Comparison of ENCODE assay signal across 26 mouse cellular contexts in the genomic region with DNA sequence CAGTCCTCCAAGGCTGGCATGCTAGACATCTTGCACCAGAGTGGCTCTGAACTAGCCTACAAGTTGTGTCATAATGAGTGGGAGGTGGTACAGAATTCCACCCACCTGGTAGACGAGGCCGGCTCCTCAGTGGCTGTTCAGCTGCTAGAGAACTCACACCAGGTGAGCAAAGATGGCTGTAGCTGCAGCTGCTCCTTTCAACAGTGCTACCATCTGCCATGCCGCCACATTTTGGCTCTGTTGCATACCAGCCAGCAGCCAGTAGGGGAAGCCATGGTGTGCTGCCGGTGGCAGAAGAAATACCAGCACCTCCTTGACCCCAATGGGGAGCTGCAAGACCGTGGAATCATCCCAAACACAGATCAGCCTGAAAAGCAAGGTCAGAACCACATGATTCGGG. TPM values are rescaled to one million over a fixed set of nuclear protein-coding genes. Genes with fewer than 3 reads are reported as not detected.
DNase-seq lines count a peak whose midpoint lies in the region; ATAC-seq and TF ChIP-seq lines count a peak whose summit lies in the region.
"Had no signal": no experiment of that assay in that cellular context is flagged by ENCODE, and none has a peak within 500 bp of the region (broad histone marks: within the 10 kb centered on the region; RNA-seq: fewer than 3 reads in every experiment).

No protein-coding gene starts in this region.

- H3K4me3 ChIP-seq in hindbrain, postnatal 0 days (ENCODE audit: low read length), result no peak overlapping the region
- no peak overlapping the region for H3K4me3 ChIP-seq in hindbrain, embryonic 16.5 days (ENCODE audit: low read length)
- H3K4me3 ChIP-seq in E14TG2a.4 (replicated peaks; ENCODE audit: low read length) (peak overlapping the region; percentile 93), ES-E14 (ENCODE audit: insufficient read depth in 1 of 2, low read depth in 1 of 2, low read length in 2 of 2, poor library complexity in 1 of 2, severe bottlenecking in 1 of 2) (no peak overlapping the region)
- H3K4me3 ChIP-seq in heart, embryonic 10.5 days, result no peak overlapping the region
- H3K4me3 ChIP-seq: embryonic facial prominence, embryonic 12.5 days; forebrain, embryonic 15.5 days; heart, adult 2 months; heart, embryonic 12.5 days; hindbrain, embryonic 10.5 days had no signal

- no peak overlapping the region for H3K9ac ChIP-seq in hindbrain, postnatal 0 days (replicated peaks; ENCODE audit: low read length)
- H3K9ac ChIP-seq in hindbrain, embryonic 16.5 days (ENCODE audit: low read depth, low read length), result no peak overlapping the region
- H3K9ac ChIP-seq in ES-E14 (ENCODE audit: insufficient read depth, low read depth, low read length, poor library complexity, severe bottlenecking), result no peak overlapping the region; the same call in 1 of the 2 replicates
- H3K9ac ChIP-seq: embryonic facial prominence, embryonic 12.5 days; forebrain, embryonic 15.5 days; heart, embryonic 12.5 days; hindbrain, embryonic 14.5 days had no signal

- in situ Hi-C loops in ES-E14 (cut with MboI; ENCODE audit: low sequenced_read_pairs in 2 of 2, unreplicated experiment in 2 of 2), result no loop called here

- H3K4me1 ChIP-seq in hindbrain, postnatal 0 days (ENCODE audit: insufficient read depth, low read length), result no peaks in the 10 kb centered on the region
- peaks cover 9% of the 10 kb centered on the region for H3K4me1 ChIP-seq in hindbrain, embryonic 16.5 days (ENCODE audit: control insufficient read depth, insufficient read depth, low read depth, low read length)
- H3K4me1 ChIP-seq in E14TG2a.4 (replicated peaks; ENCODE audit: low read depth, low read length) (peaks cover 89% of the 10 kb centered on the region), ES-E14 (ENCODE audit: control insufficient read depth in 2 of 2, insufficient read depth in 2 of 2, low read length in 2 of 2, poor library complexity in 1 of 2) (peaks cover 13 to 31% of the 10 kb centered on the region in 2 experiments)
- peaks cover 22% of the 10 kb centered on the region for H3K4me1 ChIP-seq in heart, embryonic 10.5 days

- H3K27ac ChIP-seq in hindbrain, postnatal 0 days, result no peak overlapping the region
- no peak overlapping the region for H3K27ac ChIP-seq in hindbrain, embryonic 16.5 days (ENCODE audit: low read depth, low read length)
- H3K27ac ChIP-seq in ES-E14 (ENCODE audit: insufficient read depth, low read depth, low read length, poor library complexity, severe bottlenecking), result peak overlapping the region; percentile 4; the same call in 1 of the 2 replicates
- no peak overlapping the region for H3K27ac ChIP-seq in heart, embryonic 10.5 days
- H3K27ac ChIP-seq: embryonic facial prominence, embryonic 12.5 days; forebrain, embryonic 15.5 days; heart, adult 2 months; hindbrain, embryonic 10.5 days; hindbrain, embryonic 14.5 days had no signal

- ATAC-seq in hindbrain, postnatal 0 days, result no peak
- ATAC-seq in hindbrain, embryonic 16.5 days, result no peak
- no peak for ATAC-seq in megakaryocyte-erythroid progenitor cell, adult 5-6 weeks (replicated peaks; ENCODE audit: low FRiP score, low TSS enrichment, poor library complexity, severe bottlenecking)
- ATAC-seq: activated CD4-positive, CD25-positive, alpha-beta regulatory T cell, adult 4 months; forebrain, embryonic 15.5 days; inflammation-experienced regulatory T-cells, adult 6 months; intestine, postnatal 0 days had no signal

- WGBS in hindbrain, postnatal 0 days, result 77% methylated on average over 6 of the region's 6 CpGs
- 77% methylated on average over 6 of the region's 6 CpGs for WGBS in hindbrain, embryonic 16.5 days
- WGBS in heart, embryonic 10.5 days, result 84% methylated on average over 6 of the region's 6 CpGs

- DNase-seq in cerebellum, adult 9-11 months, result peak; percentile 56
- no peak for DNase-seq in cerebellum, adult 11-12 months
- no peak for DNase-seq in hindbrain, postnatal 0 days (ENCODE audit: low spot score)
- DNase-seq in ES-E14 (ENCODE audit: low read depth, low spot score), result no peak
- no peak for DNase-seq in heart, embryonic 10.5 days (ENCODE audit: low spot score)
- DNase-seq: adrenal gland, postnatal 14 days; gastrocnemius, postnatal 14 days; heart, adult 2 months; kidney, adult 9 months had no signal

- H3K4me2 ChIP-seq in hindbrain, postnatal 0 days (ENCODE audit: low read depth, low read length), result no peak overlapping the region
- H3K4me2 ChIP-seq in hindbrain, embryonic 16.5 days (ENCODE audit: low read length), result no peak overlapping the region
- H3K4me2 ChIP-seq: embryonic facial prominence, embryonic 12.5 days; forebrain, embryonic 15.5 days; heart, embryonic 12.5 days; hindbrain, embryonic 14.5 days had no signal

- TF ChIP-seq CTCF in hindbrain, postnatal 0 days (IDR thresholded peaks at IDR 0.05; ENCODE audit: low read depth), result peak; percentile 22; the same call in 1 of the 2 replicates
- no peak for TF ChIP-seq CTCF in E14TG2a.4 (conservative IDR thresholded peaks at IDR 0.05; ENCODE audit: low read length)

- no peaks in the 10 kb centered on the region for H3K27me3 ChIP-seq in hindbrain, postnatal 0 days (ENCODE audit: insufficient read depth, low read length)
- no peaks in the 10 kb centered on the region for H3K27me3 ChIP-seq in hindbrain, embryonic 16.5 days (replicated peaks; ENCODE audit: control insufficient read depth, insufficient read depth, low read length)
- H3K27me3 ChIP-seq in E14TG2a.4 (ENCODE audit: insufficient read depth, low read length), result no peaks in the 10 kb centered on the region
- no peaks in the 10 kb centered on the region for H3K27me3 ChIP-seq in heart, embryonic 10.5 days (ENCODE audit: insufficient read depth, poor library complexity, severe bottlenecking)
- H3K27me3 ChIP-seq: CH12.LX; embryonic facial prominence, embryonic 12.5 days; forebrain, embryonic 15.5 days; heart, embryonic 12.5 days had no signal

- peaks cover 12% of the 10 kb centered on the region; the same call in 1 of the 2 replicates for H3K36me3 ChIP-seq in hindbrain, postnatal 0 days (ENCODE audit: insufficient read depth, low read length)
- peaks cover 15% of the 10 kb centered on the region for H3K36me3 ChIP-seq in hindbrain, embryonic 16.5 days (ENCODE audit: control insufficient read depth, insufficient read depth, low read length)
- H3K36me3 ChIP-seq in E14TG2a.4 (ENCODE audit: insufficient read depth, low read length), result peaks cover 51% of the 10 kb centered on the region
- peaks cover 27% of the 10 kb centered on the region for H3K36me3 ChIP-seq in ES-E14 (ENCODE audit: control insufficient read depth, insufficient read depth, low read length, poor library complexity, severe bottlenecking)
- H3K36me3 ChIP-seq in heart, embryonic 10.5 days, result peaks cover 35% of the 10 kb centered on the region

- no peaks in the 10 kb centered on the region for H3K9me3 ChIP-seq in hindbrain, postnatal 0 days (ENCODE audit: low read length)
- H3K9me3 ChIP-seq in hindbrain, embryonic 16.5 days (ENCODE audit: control insufficient read depth, low read length), result no peaks in the 10 kb centered on the region
- H3K9me3 ChIP-seq in E14TG2a.4 (ENCODE audit: low read length), result no peaks in the 10 kb centered on the region
- no peaks in the 10 kb centered on the region for H3K9me3 ChIP-seq in ES-E14 (ENCODE audit: control insufficient read depth, insufficient read depth, low read depth, low read length)
- H3K9me3 ChIP-seq in heart, embryonic 10.5 days, result no peaks in the 10 kb centered on the region
- H3K9me3 ChIP-seq: embryonic facial prominence, embryonic 12.5 days; forebrain, embryonic 15.5 days; heart, embryonic 12.5 days; hindbrain, embryonic 10.5 days had no signal

RNA-seq across cellular contexts. Expression of a gene that starts 1.4 kb away (rescaled TPM):
- total RNA-seq in hindbrain, postnatal 0 days (2014; rRNA removed), result 23.9 and 24.6 TPM in 2 replicates
- 26.5 and 29.0 TPM in 2 replicates for polyA plus RNA-seq in hindbrain, postnatal 0 days (2015; fragmentation: Nextera tagmentation; extraction: Ambion mirVana)
- 26.1 and 32.7 TPM in 2 replicates for polyA plus RNA-seq in hindbrain, embryonic 16.5 days (2015; fragmentation: Nextera tagmentation; extraction: Ambion mirVana)
- total RNA-seq in ES-E14 (2012; rRNA removed), result 21.5 and 22.6 TPM in 2 replicates
- 11.0 and 14.2 TPM in 2 replicates for total RNA-seq in megakaryocyte-erythroid progenitor cell, adult 5-6 weeks (2014; fragmentation: Nextera tagmentation)
- 2.5 and 3.3 TPM in 2 replicates for total RNA-seq in megakaryocyte-erythroid progenitor cell, adult 5-6 weeks (2017)
- 13.7 and 14.3 TPM in 2 replicates for polyA plus RNA-seq in heart, embryonic 10.5 days (2016; fragmentation: Nextera tagmentation; extraction: Ambion mirVana)

RNA-seq across cellular contexts. Expression of a gene that starts 7.3 kb away (rescaled TPM):
- total RNA-seq in hindbrain, postnatal 0 days (2014; rRNA removed), result not detected in 2 replicates
- not detected in 2 replicates for polyA plus RNA-seq in hindbrain, postnatal 0 days (2015; fragmentation: Nextera tagmentation; extraction: Ambion mirVana)
- not detected in 2 replicates for polyA plus RNA-seq in hindbrain, embryonic 16.5 days (2015; fragmentation: Nextera tagmentation; extraction: Ambion mirVana)
- total RNA-seq in ES-E14 (2012; rRNA removed), result 0.95 and 1.1 TPM in 2 replicates
- not detected in 2 replicates for total RNA-seq in megakaryocyte-erythroid progenitor cell, adult 5-6 weeks (2014; fragmentation: Nextera tagmentation)
- total RNA-seq in megakaryocyte-erythroid progenitor cell, adult 5-6 weeks (2017), result not detected in 2 replicates
- polyA plus RNA-seq in heart, embryonic 10.5 days (2016; fragmentation: Nextera tagmentation; extraction: Ambion mirVana), result 0.38 TPM in 1 of 2 replicates, not detected in the other
- total RNA-seq: adrenal gland, adult 18-20 months; adrenal gland, postnatal 14 days; CH12.LX; gastrocnemius, adult 18-20 months had no signal
- polyA plus RNA-seq: activated CD4-positive, CD25-positive, alpha-beta regulatory T cell, adult 4 months; forebrain, embryonic 11.5 days; forebrain, embryonic 15.5 days; frontal cortex, adult 2 months; heart, embryonic 12.5 days; heart, embryonic 16.5 days; hindbrain, embryonic 10.5 days; hindbrain, embryonic 14.5 days; inflammation-experienced regulatory T-cells, adult 6 months; intestine, postnatal 0 days had no signal

RNA-seq across cellular contexts. Expression of a gene that starts 11.6 kb away (rescaled TPM):
- 135 and 147 TPM in 2 replicates for total RNA-seq in hindbrain, postnatal 0 days (2014; rRNA removed)
- 112 and 116 TPM in 2 replicates for polyA plus RNA-seq in hindbrain, postnatal 0 days (2015; fragmentation: Nextera tagmentation; extraction: Ambion mirVana)
- 108 and 114 TPM in 2 replicates for polyA plus RNA-seq in hindbrain, embryonic 16.5 days (2015; fragmentation: Nextera tagmentation; extraction: Ambion mirVana)
- 103 and 216 TPM in 2 replicates for total RNA-seq in ES-E14 (2012; rRNA removed)
- total RNA-seq in megakaryocyte-erythroid progenitor cell, adult 5-6 weeks (2014; fragmentation: Nextera tagmentation), result 63.5 and 87.0 TPM in 2 replicates
- total RNA-seq in megakaryocyte-erythroid progenitor cell, adult 5-6 weeks (2017), result 40.0 and 58.0 TPM in 2 replicates
- polyA plus RNA-seq in heart, embryonic 10.5 days (2016; fragmentation: Nextera tagmentation; extraction: Ambion mirVana), result 138 and 149 TPM in 2 replicates

RNA-seq across cellular contexts. Expression of a gene that starts 12.2 kb away (rescaled TPM):
- 8.7 and 12.1 TPM in 2 replicates for total RNA-seq in hindbrain, postnatal 0 days (2014; rRNA removed)
- 7.2 and 7.6 TPM in 2 replicates for polyA plus RNA-seq in hindbrain, postnatal 0 days (2015; fragmentation: Nextera tagmentation; extraction: Ambion mirVana)
- 6.7 and 7.8 TPM in 2 replicates for polyA plus RNA-seq in hindbrain, embryonic 16.5 days (2015; fragmentation: Nextera tagmentation; extraction: Ambion mirVana)
- 3.6 TPM in 2 replicates for total RNA-seq in ES-E14 (2012; rRNA removed)
- total RNA-seq in megakaryocyte-erythroid progenitor cell, adult 5-6 weeks (2014; fragmentation: Nextera tagmentation), result 0.26 and 1.8 TPM in 2 replicates
- total RNA-seq in megakaryocyte-erythroid progenitor cell, adult 5-6 weeks (2017), result 2.3 TPM in 1 of 2 replicates, not detected in the other
- polyA plus RNA-seq in heart, embryonic 10.5 days (2016; fragmentation: Nextera tagmentation; extraction: Ambion mirVana), result 28.2 and 55.0 TPM in 2 replicates

RNA-seq across cellular contexts. Expression of a gene that starts 16.2 kb away (rescaled TPM):
- total RNA-seq in hindbrain, postnatal 0 days (2014; rRNA removed), result 6.4 and 8.3 TPM in 2 replicates
- polyA plus RNA-seq in hindbrain, postnatal 0 days (2015; fragmentation: Nextera tagmentation; extraction: Ambion mirVana), result 5.2 and 5.5 TPM in 2 replicates
- 16.4 and 17.1 TPM in 2 replicates for polyA plus RNA-seq in hindbrain, embryonic 16.5 days (2015; fragmentation: Nextera tagmentation; extraction: Ambion mirVana)
- total RNA-seq in ES-E14 (2012; rRNA removed), result 6.4 and 7.0 TPM in 2 replicates
- 6.8 and 6.9 TPM in 2 replicates for total RNA-seq in megakaryocyte-erythroid progenitor cell, adult 5-6 weeks (2014; fragmentation: Nextera tagmentation)
- 1.8 and 4.4 TPM in 2 replicates for total RNA-seq in megakaryocyte-erythroid progenitor cell, adult 5-6 weeks (2017)
- polyA plus RNA-seq in heart, embryonic 10.5 days (2016; fragmentation: Nextera tagmentation; extraction: Ambion mirVana), result 7.7 and 9.7 TPM in 2 replicates
